Mouse (Mus musculus) kidney, embryonic 14.5 days (tissue): ENCODE results near the gene Ipo13. TPM values are rescaled to one million over a fixed set of nuclear protein-coding genes. Genes with fewer than 3 reads are reported as not detected.
A peak's percentile ranks its signal among the peaks of the same experiment; 100 is the strongest.

Experiments used
- ATAC-seq: fragments of 200-750 bp; cut with Nextera tagmentation; 2 replicates; pipeline ENCODE4 v1.8.0; 2017; ENCODE audit warnings: moderate number of reproducible peaks, mild to moderate bottlenecking, moderate TSS enrichment, moderate library complexity; ENCODE audit not compliant: low FRiP score, low TSS enrichment
- H3K27ac ChIP-seq: fragments of 300-500 bp; sonication (generic); 2 replicates; pipeline ENCODE4 v1.5.1; 2014; ENCODE audit warnings: low read depth, mild to moderate bottlenecking, low read length, moderate library complexity, mixed read lengths
- H3K27me3 ChIP-seq: fragments of 300-500 bp; sonication (generic); 2 replicates; pipeline ENCODE4 v1.6.1; 2014; ENCODE audit warnings: mild to moderate bottlenecking, low read length; ENCODE audit not compliant: control insufficient read depth, insufficient read depth
- H3K36me3 ChIP-seq: fragments of 300-500 bp; sonication (generic); 2 replicates; pipeline ENCODE4 v1.6.1; 2014; ENCODE audit warnings: low read length, mixed read lengths; ENCODE audit not compliant: control insufficient read depth, insufficient read depth
- H3K4me1 ChIP-seq: fragments of 300-500 bp; sonication (generic); 2 replicates; pipeline ENCODE4 v1.6.1; 2014; ENCODE audit warnings: low read length, mixed read lengths; ENCODE audit not compliant: control insufficient read depth, insufficient read depth
- H3K4me2 ChIP-seq: fragments of 300-500 bp; sonication (generic); replicated peaks from 2 replicates; pipeline ENCODE4 v1.6.1; 2014; ENCODE audit warnings: low read depth, mild to moderate bottlenecking, low read length
- H3K4me3 ChIP-seq: fragments of 300-500 bp; sonication (generic); 2 replicates; pipeline ENCODE4 v1.5.1; 2014; ENCODE audit warnings: mild to moderate bottlenecking, low read length
- H3K9ac ChIP-seq: fragments of 300-500 bp; sonication (generic); 2 replicates; pipeline ENCODE4 v1.6.1; 2014; ENCODE audit warnings: low read depth, mild to moderate bottlenecking, low read length, moderate library complexity
- H3K9me3 ChIP-seq: fragments of 300-500 bp; sonication (generic); 2 replicates; pipeline ENCODE4 v1.6.1; 2016; ENCODE audit warnings: low read length; ENCODE audit not compliant: control insufficient read depth
- WGBS: fragments of 180-500 bp; shearing (Covaris S2); extraction: QIAGEN DNeasy Blood & Tissue Kit; methylation state at CpG from one replicate; pipeline ENCODE4 v1.1.7; 2014; 5-methylcytosine and 5-hydroxymethylcytosine counted together
- polyA plus RNA-seq: library from polyadenylated mRNA; unstranded; fragments of >200 nt; fragmentation: Nextera tagmentation; extraction: Ambion mirVana; gene quantifications from 2 replicates; pipeline ENCODE4 v1.2.1, GENCODE M21; 2014

Ipo13 gene
- polyA plus RNA-seq, 1 experiment from 2014 or later, result 40.1 TPM

DNA sequence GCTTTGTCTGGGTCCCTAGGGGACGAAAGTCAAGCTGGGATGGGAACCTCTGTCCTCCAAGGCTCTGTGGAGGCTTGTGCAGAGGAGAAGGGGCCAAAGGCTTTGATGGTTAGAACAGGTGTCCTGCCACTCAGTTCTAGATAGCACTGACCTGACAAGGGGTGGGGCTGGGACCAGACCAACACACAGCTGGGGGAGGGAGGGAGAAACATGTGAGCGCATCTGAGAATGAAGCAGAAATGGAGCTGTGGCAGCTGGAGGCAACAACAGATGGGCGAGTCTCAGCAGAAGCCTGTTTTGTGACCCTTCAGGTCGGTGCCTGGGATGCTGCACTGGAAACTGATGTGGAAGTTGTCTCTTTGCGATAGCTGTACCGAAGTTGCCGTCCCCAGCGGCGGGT lies 45.5 kb downstream of the Ipo13 start:
- Histone ChIP-seq H3K27me3 (no peaks in the 10 kb centered on the region), H3K9me3 (no peaks in the 10 kb centered on the region), H3K36me3 (peaks cover 3% of the 10 kb centered on the region; the same call in 1 of the 2 replicates), H3K4me3 (no peak overlapping the region), H3K27ac (no peak overlapping the region), H3K4me1 (peaks cover 30% of the 10 kb centered on the region), H3K9ac (no peak overlapping the region), H3K4me2 (no peak overlapping the region)
- ATAC-seq, result no peak
- WGBS, result 75% methylated on average over 9 of the region's 9 CpGs

- ATAC-seq, result no peak
- Histone ChIP-seq H3K27me3 (no peaks in the 10 kb centered on the region), H3K4me3 (no peak overlapping the region), H3K27ac (no peak overlapping the region), H3K36me3 (no peaks in the 10 kb centered on the region), H3K9me3 (no peaks in the 10 kb centered on the region), H3K9ac (no peak overlapping the region), H3K4me1 (peaks cover 27% of the 10 kb centered on the region), H3K4me2 (no peak overlapping the region; the same call in 1 of the 2 replicates)
- 17% methylated on average over 24 of the region's 24 CpGs for WGBS
Measured at GRCm38 (mm10) chr4:117867823-117868222, 47.0 kb downstream of the Ipo13 start.

DNA sequence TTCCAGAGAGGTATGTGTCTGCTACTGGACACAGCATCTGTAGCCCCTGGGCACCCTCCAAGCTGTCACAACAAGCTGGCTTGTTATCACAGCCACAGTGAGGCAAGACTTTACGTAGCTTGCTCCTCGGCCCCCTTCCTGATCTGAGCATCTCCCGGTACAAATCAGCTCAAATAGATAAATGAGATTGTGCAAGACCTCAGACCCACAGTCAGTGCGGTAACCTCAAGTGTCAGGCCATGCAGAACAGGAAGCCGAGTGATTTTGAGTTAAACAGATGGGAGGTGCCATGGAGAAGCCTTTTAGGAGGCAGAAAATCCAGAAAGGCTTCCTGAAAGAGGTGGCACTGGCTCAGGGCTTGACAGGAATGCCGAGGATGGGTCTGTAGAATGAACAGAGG lies 47.8 kb downstream of the Ipo13 start:
- Histone ChIP-seq H3K4me1 (peaks cover 19% of the 10 kb centered on the region), H3K4me2 (no peak overlapping the region), H3K27ac (no peak overlapping the region), H3K27me3 (no peaks in the 10 kb centered on the region), H3K4me3 (no peak overlapping the region), H3K36me3 (no peaks in the 10 kb centered on the region), H3K9ac (no peak overlapping the region), H3K9me3 (no peaks in the 10 kb centered on the region)
- 65% methylated on average over 6 of the region's 6 CpGs for WGBS
- no peak for ATAC-seq

- 27% methylated on average over 9 of the region's 9 CpGs for WGBS
- ATAC-seq, result peak; percentile 78
- Histone ChIP-seq H3K27ac (peak overlapping the region; percentile 69; the same call in 1 of the 2 replicates), H3K9ac (peak overlapping the region; percentile 34), H3K4me1 (peaks cover 16% of the 10 kb centered on the region), H3K27me3 (no peaks in the 10 kb centered on the region), H3K4me3 (no peak overlapping the region), H3K4me2 (no peak overlapping the region), H3K9me3 (no peaks in the 10 kb centered on the region), H3K36me3 (no peaks in the 10 kb centered on the region)
Measured at GRCm38 (mm10) chr4:117866083-117866482, 48.7 kb downstream of the Ipo13 start.

DNA sequence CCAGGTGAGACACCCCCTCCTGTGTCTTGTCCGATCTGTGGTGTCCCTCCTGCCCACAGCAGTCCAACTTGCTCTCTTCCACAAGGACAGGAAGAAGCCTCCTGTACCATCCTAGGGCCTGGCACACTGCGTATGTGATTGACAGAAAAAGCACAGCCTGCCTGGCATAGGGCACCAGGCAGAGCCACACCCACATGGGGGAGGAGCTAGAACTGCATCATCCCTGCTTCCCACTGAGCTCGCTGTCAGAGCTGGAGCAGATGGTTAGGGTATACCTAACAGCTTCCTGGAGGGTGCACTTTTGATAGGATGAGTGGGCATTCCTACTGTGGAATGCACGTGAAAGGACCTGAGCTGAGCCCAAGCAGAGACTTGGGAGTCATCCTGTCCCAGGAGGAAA lies 52.0 kb downstream of the Ipo13 start:
- 53% methylated on average over 4 of the region's 4 CpGs for WGBS
- H3K36me3 ChIP-seq, result no peaks in the 10 kb centered on the region
- ATAC-seq, result no peak

DNA sequence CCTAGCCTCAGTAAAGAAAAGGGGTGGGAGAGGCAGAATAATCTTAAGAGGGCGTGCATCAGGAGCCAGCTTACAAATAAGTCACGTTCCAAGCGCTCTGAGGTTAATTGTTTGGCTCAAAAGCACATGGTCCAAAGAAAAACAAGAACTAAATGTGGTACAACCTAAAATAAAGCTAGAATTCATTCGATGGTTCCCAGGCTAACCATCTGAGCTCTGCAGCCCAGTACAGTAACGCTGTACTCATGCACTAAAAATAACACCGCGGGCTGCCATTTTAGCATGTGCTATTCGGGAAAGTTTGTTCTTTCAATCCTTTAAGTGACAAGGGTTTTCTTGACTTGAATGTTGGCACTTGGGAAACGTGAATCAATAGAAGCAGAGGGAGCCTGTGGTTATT lies 54.2 kb downstream of the Ipo13 start:
- H3K4me1 ChIP-seq, result peaks cover 4% of the 10 kb centered on the region
- no peak overlapping the region for H3K9ac ChIP-seq
- no peaks in the 10 kb centered on the region for H3K9me3 ChIP-seq
- H3K36me3 ChIP-seq, result peaks cover 6% of the 10 kb centered on the region; the same call in 1 of the 2 replicates
- no peak overlapping the region for H3K27ac ChIP-seq
- no peak for ATAC-seq
- no peak overlapping the region for H3K4me2 ChIP-seq
- no peak overlapping the region for H3K4me3 ChIP-seq
- 81% methylated on average over 9 of the region's 9 CpGs for WGBS
- H3K27me3 ChIP-seq, result no peaks in the 10 kb centered on the region

More for the DNA sequence above, 52.0 kb downstream of the Ipo13 start:
- Histone ChIP-seq H3K9ac (no peak overlapping the region), H3K4me2 (no peak overlapping the region), H3K4me1 (peaks cover 16% of the 10 kb centered on the region), H3K27me3 (no peaks in the 10 kb centered on the region), H3K27ac (no peak overlapping the region), H3K4me3 (no peak overlapping the region), H3K9me3 (no peaks in the 10 kb centered on the region)

DNA sequence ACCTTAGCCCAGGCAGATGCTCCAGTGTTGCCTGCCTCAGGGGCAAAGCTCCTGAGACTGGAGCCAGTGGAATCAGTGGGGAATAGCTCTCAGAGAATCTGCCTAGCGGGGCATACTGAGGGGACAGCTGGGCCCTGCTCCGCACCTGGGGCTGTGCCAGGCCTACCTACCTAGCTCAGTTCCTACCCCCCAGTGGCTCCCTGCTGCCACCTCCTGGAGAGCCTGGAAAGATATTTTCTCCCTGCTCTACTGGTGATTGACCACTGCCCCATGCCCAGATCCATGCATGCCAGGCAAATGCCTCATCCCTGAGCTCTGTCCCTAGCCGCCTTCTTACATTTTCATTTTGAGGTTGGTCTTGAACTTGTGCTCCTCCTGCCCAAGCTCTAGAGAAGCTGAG lies 56.0 kb downstream of the Ipo13 start:
- H3K27ac ChIP-seq, result no peak overlapping the region
- H3K36me3 ChIP-seq, result peaks cover 6% of the 10 kb centered on the region; the same call in 1 of the 2 replicates
- 0 out of 2 replicates have a peak, but pooled peaks have one; percentile 28 for ATAC-seq
- H3K4me2 ChIP-seq, result no peak overlapping the region
- no peaks in the 10 kb centered on the region for H3K27me3 ChIP-seq
- H3K4me3 ChIP-seq, result no peak overlapping the region
- no peak overlapping the region for H3K9ac ChIP-seq
- no peaks in the 10 kb centered on the region for H3K4me1 ChIP-seq
- 80% methylated on average over 3 of the region's 3 CpGs for WGBS
- no peaks in the 10 kb centered on the region for H3K9me3 ChIP-seq

DNA sequence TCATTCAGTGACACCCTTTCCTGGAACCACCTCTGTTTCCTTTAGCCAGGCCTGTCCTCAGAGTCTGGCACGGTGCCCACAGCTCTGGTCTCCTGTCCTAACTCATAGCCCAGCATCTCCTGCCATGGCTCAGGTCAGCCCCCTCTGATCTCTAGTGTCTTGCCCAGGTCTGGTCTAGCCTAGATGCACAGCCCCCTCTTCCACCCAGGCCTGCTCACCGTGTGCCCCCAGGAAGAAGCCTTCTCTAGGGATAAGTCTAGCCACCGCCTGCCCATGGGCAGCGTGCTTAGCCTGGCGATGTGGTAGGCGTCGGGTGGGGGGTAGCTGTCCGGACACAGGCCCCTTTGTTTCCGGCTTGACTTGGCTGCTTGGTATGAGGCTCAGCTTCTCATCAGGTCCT lies 59.7 kb downstream of the Ipo13 start:
- Histone ChIP-seq H3K9ac (no peak overlapping the region), H3K9me3 (no peaks in the 10 kb centered on the region), H3K4me3 (no peak overlapping the region), H3K27ac (no peak overlapping the region), H3K27me3 (no peaks in the 10 kb centered on the region), H3K4me1 (no peaks in the 10 kb centered on the region), H3K4me2 (no peak overlapping the region), H3K36me3 (peaks cover 6% of the 10 kb centered on the region; the same call in 1 of the 2 replicates)
- WGBS, result 88% methylated on average over 9 of the region's 9 CpGs
- no peak for ATAC-seq

DNA sequence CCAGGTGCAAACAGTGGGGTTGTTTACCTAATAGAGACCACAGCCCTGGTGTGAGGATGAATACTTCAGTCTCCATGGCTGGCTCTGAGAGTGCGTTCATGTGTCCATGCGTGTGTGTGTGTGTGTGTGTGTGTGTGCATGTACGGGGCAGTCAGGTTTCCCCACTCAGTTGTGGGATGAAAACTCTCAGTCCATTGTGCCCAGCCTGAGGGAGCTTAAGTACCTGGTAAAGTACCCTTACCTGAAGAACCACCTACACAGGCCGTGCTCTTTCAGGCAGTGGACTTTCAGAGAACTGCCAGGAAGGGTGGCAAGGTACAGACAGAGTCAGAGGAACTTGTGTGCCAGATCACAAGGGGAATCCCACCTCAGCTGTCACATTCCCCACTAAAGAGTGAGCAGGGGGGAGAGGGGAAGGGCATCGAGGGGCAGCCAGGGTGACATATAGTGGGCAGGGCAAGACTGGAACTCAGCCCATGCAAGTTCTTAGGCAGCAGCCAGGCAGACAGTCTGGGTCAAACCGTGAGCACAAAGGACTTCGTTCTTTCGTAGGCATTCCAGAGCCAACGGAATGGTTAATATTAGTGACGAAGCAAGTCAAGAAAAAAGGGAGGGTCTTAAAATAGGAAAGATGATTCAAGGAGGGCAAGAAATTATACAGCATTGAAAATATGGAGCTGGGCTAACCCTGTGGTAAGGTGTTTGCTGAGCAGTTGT lies 62.5 kb downstream of the Ipo13 start:
- WGBS, result 89% methylated on average over 10 of the region's 10 CpGs
- no peaks in the 10 kb centered on the region for H3K27me3 ChIP-seq
- H3K36me3 ChIP-seq, result peaks cover 6% of the 10 kb centered on the region; the same call in 1 of the 2 replicates
- no peaks in the 10 kb centered on the region for H3K4me1 ChIP-seq
- no peak overlapping the region for H3K4me3 ChIP-seq
- no peak overlapping the region for H3K4me2 ChIP-seq
- H3K27ac ChIP-seq, result no peak overlapping the region
- no peak overlapping the region for H3K9ac ChIP-seq
- no peak for ATAC-seq
- no peaks in the 10 kb centered on the region for H3K9me3 ChIP-seq
